Mouse (Mus musculus): ENCODE results near the gene Ttc25. TPM values are rescaled to one million over a fixed set of nuclear protein-coding genes. Genes with fewer than 3 reads are reported as not detected.
"Not testable (repeated sequence)": the region's sequence is repeated elsewhere in the genome, so short reads cannot be mapped to it uniquely, and the experiment has no call there.

The Ttc25 gene
- polyA plus RNA-seq, 1 experiment from 2014 or later: 1.6 TPM

GRCm38 (mm10) chr11:100534821-100535220 lies 10.6 kb upstream of the Ttc25 start:
- ATAC-seq; H3K4me3 ChIP-seq; H3K36me3 ChIP-seq (ENCODE audit: poor library complexity, severe bottlenecking); H3K9me3 ChIP-seq (replicated peaks); H3K4me1 ChIP-seq; H3K4me2 ChIP-seq; H3K27me3 ChIP-seq; H3K27ac ChIP-seq; H3K9ac ChIP-seq: not testable (repeated sequence)
- WGBS: 80% methylated on average over 6 of the region's 6 CpGs

GRCm38 (mm10) chr11:100535996-100536395 lies 9.4 kb upstream of the Ttc25 start:
- no peaks in the 10 kb centered on the region for H3K36me3 ChIP-seq (ENCODE audit: poor library complexity, severe bottlenecking)
- H3K4me2 ChIP-seq: no peak overlapping the region
- no peak for ATAC-seq
- H3K27me3 ChIP-seq: 0 out of 2 replicates have a peak, but pooled peaks cover 3% of the 10 kb centered on the region
- H3K4me1 ChIP-seq: no peaks in the 10 kb centered on the region
- H3K4me3 ChIP-seq: no peak overlapping the region
- WGBS: 77% methylated on average over 1 of the region's 1 CpGs
- H3K9ac ChIP-seq: no peak overlapping the region
- H3K9me3 ChIP-seq (replicated peaks): no peaks in the 10 kb centered on the region
- no peak overlapping the region for H3K27ac ChIP-seq

- H3K36me3 ChIP-seq (ENCODE audit: poor library complexity, severe bottlenecking): no peaks in the 10 kb centered on the region
- H3K9me3 ChIP-seq (replicated peaks): no peaks in the 10 kb centered on the region
- no peak overlapping the region for H3K4me3 ChIP-seq
- ATAC-seq: no peak
- H3K9ac ChIP-seq: no peak overlapping the region
- H3K27ac ChIP-seq: no peak overlapping the region
- 0 out of 2 replicates have a peak, but pooled peaks cover 3% of the 10 kb centered on the region for H3K27me3 ChIP-seq
- H3K4me2 ChIP-seq: no peak overlapping the region
- no peaks in the 10 kb centered on the region for H3K4me1 ChIP-seq
Measured at GRCm38 (mm10) chr11:100536466-100536865, 8.9 kb upstream of the Ttc25 start.

- Histone ChIP-seq H3K27ac (no peak overlapping the region), H3K9ac (no peak overlapping the region), H3K4me3 (no peak overlapping the region), H3K4me1 (peaks cover 10% of the 10 kb centered on the region), H3K9me3 (replicated peaks) (no peaks in the 10 kb centered on the region), H3K27me3 (0 out of 2 replicates have a peak, but pooled peaks cover 3% of the 10 kb centered on the region), H3K4me2 (no peak overlapping the region), H3K36me3 (ENCODE audit: poor library complexity, severe bottlenecking) (no peaks in the 10 kb centered on the region)
- 72% methylated on average over 6 of the region's 6 CpGs for WGBS
- no peak for ATAC-seq
Measured at GRCm38 (mm10) chr11:100540966-100541365, 4.4 kb upstream of the Ttc25 start.

- no peak overlapping the region for H3K9ac ChIP-seq
- 0 out of 2 replicates have a peak, but pooled peaks cover 3% of the 10 kb centered on the region for H3K27me3 ChIP-seq
- H3K4me2 ChIP-seq: no peak overlapping the region
- ATAC-seq: no peak
- H3K9me3 ChIP-seq (replicated peaks): no peaks in the 10 kb centered on the region
- 97% methylated on average over 2 of the region's 2 CpGs for WGBS
- peaks cover 13% of the 10 kb centered on the region for H3K4me1 ChIP-seq
- no peak overlapping the region for H3K27ac ChIP-seq
- no peak overlapping the region for H3K4me3 ChIP-seq
- H3K36me3 ChIP-seq (ENCODE audit: poor library complexity, severe bottlenecking): no peaks in the 10 kb centered on the region
Measured at GRCm38 (mm10) chr11:100541577-100541976, 3.8 kb upstream of the Ttc25 start.

GRCm38 (mm10) chr11:100545746-100546085 lies 309 bp downstream of the Ttc25 start:
- 26% methylated on average over 7 of the region's 7 CpGs for WGBS
- Histone ChIP-seq H3K27ac (peak overlapping the region; percentile 59; the same call in 1 of the 2 replicates), H3K4me1 (peaks cover 13% of the 10 kb centered on the region), H3K27me3 (0 out of 2 replicates have a peak, but pooled peaks cover 3% of the 10 kb centered on the region), H3K9me3 (replicated peaks) (no peaks in the 10 kb centered on the region), H3K9ac (peak overlapping the region; percentile 66), H3K4me3 (peak overlapping the region; percentile 46), H3K4me2 (peak overlapping the region; percentile 76), H3K36me3 (ENCODE audit: poor library complexity, severe bottlenecking) (no peaks in the 10 kb centered on the region)
- ATAC-seq: peak; percentile 8; the same call in 1 of the 2 replicates

GRCm38 (mm10) chr11:100546955-100547354 lies 1.5 kb downstream of the Ttc25 start:
- Histone ChIP-seq H3K9me3 (replicated peaks) (no peaks in the 10 kb centered on the region), H3K4me1 (peaks cover 13% of the 10 kb centered on the region), H3K27me3 (0 out of 2 replicates have a peak, but pooled peaks cover 3% of the 10 kb centered on the region), H3K27ac (no peak overlapping the region), H3K36me3 (ENCODE audit: poor library complexity, severe bottlenecking) (no peaks in the 10 kb centered on the region), H3K9ac (no peak overlapping the region), H3K4me3 (no peak overlapping the region), H3K4me2 (no peak overlapping the region)
- WGBS: 82% methylated on average over 6 of the region's 6 CpGs
- ATAC-seq: no peak

- Histone ChIP-seq H3K36me3 (ENCODE audit: poor library complexity, severe bottlenecking) (no peaks in the 10 kb centered on the region), H3K4me1 (peaks cover 13% of the 10 kb centered on the region), H3K27me3 (0 out of 2 replicates have a peak, but pooled peaks cover 3% of the 10 kb centered on the region), H3K27ac (no peak overlapping the region), H3K9me3 (replicated peaks) (no peaks in the 10 kb centered on the region), H3K4me3 (no peak overlapping the region), H3K4me2 (no peak overlapping the region), H3K9ac (no peak overlapping the region)
- 83% methylated on average over 6 of the region's 6 CpGs for WGBS
- ATAC-seq: no peak
Measured at GRCm38 (mm10) chr11:100548141-100548540, 2.7 kb downstream of the Ttc25 start.

- Histone ChIP-seq H3K4me2 (no peak overlapping the region), H3K27ac (no peak overlapping the region), H3K9me3 (replicated peaks) (no peaks in the 10 kb centered on the region), H3K4me3 (no peak overlapping the region), H3K27me3 (0 out of 2 replicates have a peak, but pooled peaks cover 3% of the 10 kb centered on the region), H3K9ac (no peak overlapping the region), H3K4me1 (peaks cover 13% of the 10 kb centered on the region), H3K36me3 (ENCODE audit: poor library complexity, severe bottlenecking) (no peaks in the 10 kb centered on the region)
- no peak for ATAC-seq
- WGBS: 87% methylated on average over 8 of the region's 8 CpGs
Measured at GRCm38 (mm10) chr11:100549466-100549865, 4.1 kb downstream of the Ttc25 start.

- Histone ChIP-seq H3K36me3 (ENCODE audit: poor library complexity, severe bottlenecking) (no peaks in the 10 kb centered on the region), H3K9ac (no peak overlapping the region), H3K27me3 (0 out of 2 replicates have a peak, but pooled peaks cover 3% of the 10 kb centered on the region), H3K9me3 (replicated peaks) (no peaks in the 10 kb centered on the region), H3K4me2 (no peak overlapping the region), H3K27ac (no peak overlapping the region), H3K4me1 (peaks cover 8% of the 10 kb centered on the region), H3K4me3 (no peak overlapping the region)
- WGBS: 84% methylated on average over 6 of the region's 6 CpGs
- ATAC-seq: no peak
Measured at GRCm38 (mm10) chr11:100550101-100550500, 4.7 kb downstream of the Ttc25 start.

- no peaks in the 10 kb centered on the region for H3K9me3 ChIP-seq (replicated peaks)
- H3K27me3 ChIP-seq: no peaks in the 10 kb centered on the region
- H3K36me3 ChIP-seq (ENCODE audit: poor library complexity, severe bottlenecking): no peaks in the 10 kb centered on the region
- no peak overlapping the region for H3K27ac ChIP-seq
- 83% methylated on average over 4 of the region's 4 CpGs for WGBS
- no peaks in the 10 kb centered on the region for H3K4me1 ChIP-seq
- no peak overlapping the region for H3K9ac ChIP-seq
- ATAC-seq: no peak
- no peak overlapping the region for H3K4me2 ChIP-seq
- no peak overlapping the region for H3K4me3 ChIP-seq
Measured at GRCm38 (mm10) chr11:100552842-100553241, 7.4 kb downstream of the Ttc25 start.

- Histone ChIP-seq H3K9ac (no peak overlapping the region), H3K27me3 (no peaks in the 10 kb centered on the region), H3K27ac (no peak overlapping the region), H3K4me2 (peak overlapping the region; percentile 42), H3K36me3 (ENCODE audit: poor library complexity, severe bottlenecking) (no peaks in the 10 kb centered on the region), H3K4me1 (no peaks in the 10 kb centered on the region), H3K4me3 (no peak overlapping the region; the same call in 1 of the 2 replicates), H3K9me3 (replicated peaks) (no peaks in the 10 kb centered on the region)
- WGBS: 19% methylated on average over 11 of the region's 11 CpGs
- ATAC-seq: peak; percentile 67; the same call in 1 of the 2 replicates
Measured at GRCm38 (mm10) chr11:100555583-100555982, 10.2 kb downstream of the Ttc25 start.

- Histone ChIP-seq H3K4me1 (no peaks in the 10 kb centered on the region), H3K9ac (no peak overlapping the region), H3K9me3 (replicated peaks) (no peaks in the 10 kb centered on the region), H3K27me3 (no peaks in the 10 kb centered on the region), H3K4me3 (no peak overlapping the region), H3K27ac (no peak overlapping the region), H3K36me3 (ENCODE audit: poor library complexity, severe bottlenecking) (no peaks in the 10 kb centered on the region), H3K4me2 (no peak overlapping the region)
- no peak for ATAC-seq
- WGBS: 84% methylated on average over 3 of the region's 3 CpGs
Measured at GRCm38 (mm10) chr11:100557563-100557962, 12.2 kb downstream of the Ttc25 start.
